Mouse (Mus musculus) intestine, embryonic 15.5 days (tissue): ENCODE measurements at regions not wholly inside any gene's neighbourhood (a gene's known extent, or its start where the extent isn't known, plus 50 kb on each side); places are given as distances from the start of the nearest gene placed in this dataset.

Source experiments
- ATAC-seq: fragments of 200-750 bp; cut with Nextera tagmentation; 2 replicates; pipeline ENCODE4 v1.8.0; 2017; ENCODE audit warnings: moderate TSS enrichment, moderate library complexity
- H3K27ac ChIP-seq: fragments of 300-500 bp; sonication (generic); 2 replicates; pipeline ENCODE4 v1.5.1; 2015; ENCODE audit warnings: mild to moderate bottlenecking, inconsistent platforms
- H3K27me3 ChIP-seq: fragments of 300-500 bp; sonication (generic); replicated peaks from 2 replicates; pipeline ENCODE4 v1.6.1; 2015; ENCODE audit warnings: inconsistent platforms
- H3K36me3 ChIP-seq: fragments of 300-500 bp; sonication (generic); 2 replicates; pipeline ENCODE4 v1.6.1; 2015; ENCODE audit warnings: inconsistent platforms
- H3K4me1 ChIP-seq: fragments of 300-500 bp; sonication (generic); replicated peaks from 2 replicates; pipeline ENCODE4 v1.6.1; 2015; ENCODE audit warnings: inconsistent platforms
- H3K4me2 ChIP-seq: fragments of 300-500 bp; sonication (generic); replicated peaks from 2 replicates; pipeline ENCODE4 v1.6.1; 2015; ENCODE audit warnings: mild to moderate bottlenecking, inconsistent platforms
- H3K4me3 ChIP-seq: fragments of 300-500 bp; sonication (generic); replicated peaks from 2 replicates; pipeline ENCODE4 v1.5.1; 2015; ENCODE audit warnings: inconsistent platforms
- H3K9ac ChIP-seq: fragments of 300-500 bp; sonication (generic); 2 replicates; pipeline ENCODE4 v1.6.1; 2015; ENCODE audit warnings: inconsistent platforms
- H3K9me3 ChIP-seq: fragments of 300-500 bp; sonication (generic); 2 replicates; pipeline ENCODE4 v1.6.1; 2016; ENCODE audit warnings: inconsistent platforms
- WGBS: fragments of 180-500 bp; shearing (Covaris S2); methylation state at CpG from one replicate; pipeline ENCODE4 v1.1.7; 2015; 5-methylcytosine and 5-hydroxymethylcytosine counted together

GRCm38 (mm10) chr3:157695128-157696075 is 128.7 kb downstream of the Ptger3 start:
- Histone ChIP-seq H3K9me3 (no peaks in the 10 kb centered on the region), H3K27ac (no peak overlapping the region), H3K36me3 (no peaks in the 10 kb centered on the region), H3K4me2 (no peak overlapping the region), H3K4me1 (no peaks in the 10 kb centered on the region), H3K27me3 (no peaks in the 10 kb centered on the region), H3K9ac (no peak overlapping the region), H3K4me3 (no peak overlapping the region)
- ATAC-seq = no peak
- 64% methylated on average over 19 of the region's 19 CpGs for WGBS
